Mouse (Mus musculus): ENCODE measurements around the gene Dcpp3.
A peak's percentile ranks its signal among the peaks of the same experiment; 100 is the strongest.
"Not testable (repeated sequence)": the region's sequence is repeated elsewhere in the genome, so short reads cannot be mapped to it uniquely, and the experiment has no call there.

Gene Dcpp3

GRCm38 (mm10) chr17:23917158-23917557 is at the start of gene Dcpp3:
Gene Dcpp3, plus strand, starts transcription at chr17:23917458.
- DNase-seq = not testable (repeated sequence)

- DNase-seq = no peak
These were observed 49.5 kb upstream of the Dcpp3 start, which contains the start of gene Prss21 for GRCm38 (mm10) chr17:23867756-23868155. Gene Prss21, plus strand, starts transcription at chr17:23868056.

- DNase-seq = no peak
These were observed 48.7 kb upstream of the Dcpp3 start for GRCm38 (mm10) chr17:23868513-23868912.

GRCm38 (mm10) chr17:23873884-23874856 is 43.1 kb upstream of the Dcpp3 start:
- DNase-seq = peak; percentile 42 to 61

- DNase-seq = no peak
These were observed 40.5 kb upstream of the Dcpp3 start for GRCm38 (mm10) chr17:23876741-23877140.

GRCm38 (mm10) chr17:23877166-23877565 is 40.1 kb upstream of the Dcpp3 start:
- DNase-seq = no peak

- not testable (repeated sequence) for DNase-seq
These were observed 36.7 kb upstream of the Dcpp3 start, which contains the start of the genes Dcpp1 and Dcpp2 for GRCm38 (mm10) chr17:23880576-23880975. Gene Dcpp1, plus strand, starts transcription at chr17:23880876. Gene Dcpp2, plus strand, starts transcription at chr17:23880880.

- DNase-seq = peak; percentile 93 to 94
These were observed 7.3 kb downstream of the Dcpp3 start for GRCm38 (mm10) chr17:23924531-23925007.

GRCm38 (mm10) chr17:23925090-23925493 is 7.8 kb downstream of the Dcpp3 start:
- peak; percentile 39 to 50 for DNase-seq

GRCm38 (mm10) chr17:23931157-23931556 is 13.9 kb downstream of the Dcpp3 start:
- DNase-seq = no peak

GRCm38 (mm10) chr17:23941372-23941771 is 24.1 kb downstream of the Dcpp3 start, which contains the start of gene Sbp:
Gene Sbp, plus strand, starts transcription at chr17:23941672.
- DNase-seq = no peak

GRCm38 (mm10) chr17:23947486-23947885 is 30.2 kb downstream of the Dcpp3 start:
- not testable (repeated sequence) for DNase-seq

- DNase-seq = no peak
These were observed 31.8 kb downstream of the Dcpp3 start for GRCm38 (mm10) chr17:23949068-23949467.

- DNase-seq = not testable (repeated sequence)
These were observed 33.6 kb downstream of the Dcpp3 start for GRCm38 (mm10) chr17:23950828-23951227.

- no peak for DNase-seq
These were observed 37.9 kb downstream of the Dcpp3 start, which contains the start of gene Sbpl for GRCm38 (mm10) chr17:23955174-23955573. Gene Sbpl, minus strand, starts transcription at chr17:23955274.

GRCm38 (mm10) chr17:23960084-23960738 is 43.0 kb downstream of the Dcpp3 start:
- peak; percentile 55 to 85 for DNase-seq

- no peak for DNase-seq
These were observed 44.4 kb downstream of the Dcpp3 start for GRCm38 (mm10) chr17:23961573-23962122.

- no peak for DNase-seq
These were observed 48.7 kb downstream of the Dcpp3 start for GRCm38 (mm10) chr17:23965805-23966425.

GRCm38 (mm10) chr17:23966658-23967401 is 49.6 kb downstream of the Dcpp3 start:
- DNase-seq = peak; percentile 40 to 60

- DNase-seq = peak; percentile 28 to 31
These were observed 51.5 kb downstream of the Dcpp3 start for GRCm38 (mm10) chr17:23968780-23969179.

Data from kidney, adult 8-10 months (tissue).